Mouse (Mus musculus) CH12.LX (cell line): Measurements from ENCODE around the gene Asb13.

Experiments
- BHLHE40 ChIP-seq: IDR thresholded peaks from 2 replicates; pipeline ENCODE4 v1.6.1; 2011; ENCODE audit warnings: mild to moderate bottlenecking, low read depth, low read length, improper control_type of control experiment
- CHD2 ChIP-seq: IDR thresholded peaks from 2 replicates; pipeline ENCODE4 v1.6.1; 2011; ENCODE audit warnings: low read length, improper control_type of control experiment
- CTCF ChIP-seq, 2 experiments: IDR thresholded peaks in 1 of 2; conservative IDR thresholded peaks in 1 of 2; 2 replicates each; pipeline ENCODE4 v1.5.1; 2011 to 2012; ENCODE audit warnings: low read depth in 2 of 2, low read length in 2 of 2, improper control_type of control experiment in 1 of 2, inconsistent platforms in 1 of 2, mild to moderate bottlenecking in 1 of 2, moderate library complexity in 1 of 2
- ETS1 ChIP-seq: conservative IDR thresholded peaks from 2 replicates; pipeline ENCODE4 v1.6.1; 2012; ENCODE audit warnings: low read depth, mild to moderate bottlenecking, inconsistent platforms, low read length, improper control_type of control experiment, moderate library complexity
- JUN ChIP-seq: IDR thresholded peaks from 2 replicates; pipeline ENCODE4 v1.6.1; 2011; ENCODE audit warnings: low read depth, mild to moderate bottlenecking, low read length, improper control_type of control experiment, moderate library complexity; ENCODE audit not compliant: insufficient read depth
- POLR2A ChIP-seq: IDR thresholded peaks from 2 replicates; pipeline ENCODE4 v1.6.1; 2011; ENCODE audit warnings: low read depth, mild to moderate bottlenecking, improper control_type of control experiment, low read length
- RCOR1 ChIP-seq: conservative IDR thresholded peaks from 2 replicates; pipeline ENCODE4 v1.6.1; 2012; ENCODE audit warnings: low read depth, mild to moderate bottlenecking, inconsistent platforms, low read length, improper control_type of control experiment
- UBTF ChIP-seq: IDR thresholded peaks from 2 replicates; pipeline ENCODE4 v1.6.1; 2012; ENCODE audit warnings: low read depth, mild to moderate bottlenecking, inconsistent platforms, low read length, improper control_type of control experiment, moderate library complexity
- ZMIZ1 ChIP-seq: IDR thresholded peaks from 2 replicates; pipeline ENCODE4 v1.6.1; 2012; ENCODE audit warnings: low read depth, mild to moderate bottlenecking, inconsistent platforms, low read length, improper control_type of control experiment
- ZNF384 ChIP-seq: IDR thresholded peaks from 2 replicates; pipeline ENCODE4 v1.6.1; 2012; ENCODE audit warnings: low read depth, low read length, improper control_type of control experiment, inconsistent platforms

DNA sequence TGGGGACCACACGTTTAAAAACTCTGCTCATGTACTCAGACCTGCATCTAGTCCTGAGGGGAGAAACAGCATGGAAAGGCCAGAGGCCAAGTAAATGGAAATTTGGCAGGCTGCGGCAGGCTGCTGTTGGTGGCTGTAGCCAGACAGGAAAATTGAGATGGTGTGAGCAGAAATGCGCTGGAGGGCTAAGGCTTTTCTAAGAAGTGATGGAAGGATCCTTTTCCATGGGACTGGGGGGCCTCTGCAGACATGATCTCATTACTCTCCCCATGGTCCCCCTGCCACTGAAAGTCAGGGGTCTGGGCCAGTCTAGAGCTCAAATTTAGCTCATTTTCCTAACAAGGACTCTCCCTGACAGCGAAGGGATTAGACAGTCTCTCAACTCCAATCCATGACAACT, 39.8 kb downstream of the Asb13 start:
- TF ChIP-seq RCOR1, result no peak
- TF ChIP-seq BHLHE40, result no peak
- no peak for TF ChIP-seq ETS1
- no peak for TF ChIP-seq JUN
- TF ChIP-seq CTCF (conservative IDR thresholded peaks at IDR 0.05 in 1 of 2, IDR thresholded peaks at IDR 0.05 in 1 of 2; ENCODE audit: low read depth in 2 of 2, low read length in 2 of 2), result no peak
- no peak for TF ChIP-seq UBTF
- no peak for TF ChIP-seq POLR2A
- TF ChIP-seq ZNF384, result no peak
- TF ChIP-seq ZMIZ1, result no peak
- no peak for TF ChIP-seq CHD2
